Mouse (Mus musculus): ENCODE measurements at regions not wholly inside any gene's neighbourhood (a gene's known extent, or its start where the extent isn't known, plus 50 kb on each side); places are given as distances from the start of the nearest gene placed in this dataset.
"Not testable (repeated sequence)": the region's sequence is repeated elsewhere in the genome, so short reads cannot be mapped to it uniquely, and the experiment has no call there.

- DNase-seq (ENCODE audit: low spot score), result not testable (repeated sequence)
Measured at GRCm38 (mm10) chr4:8462414-8462813, 223.6 kb upstream of the Car8 start.

GRCm38 (mm10) chr4:8454346-8454745, 215.5 kb upstream of the Car8 start:
- DNase-seq (ENCODE audit: low spot score), result no peak

GRCm38 (mm10) chr4:8432393-8432792, 193.6 kb upstream of the Car8 start:
- peak; percentile 15 for DNase-seq (ENCODE audit: low spot score)

GRCm38 (mm10) chr4:8431032-8431332, 192.1 kb upstream of the Car8 start:
- DNase-seq (ENCODE audit: low spot score), result no peak

- DNase-seq (ENCODE audit: low spot score), result no peak
Measured at GRCm38 (mm10) chr4:8430269-8431031, 191.6 kb upstream of the Car8 start.

- no peak for DNase-seq (ENCODE audit: low spot score)
Measured at GRCm38 (mm10) chr4:8429771-8430170, 190.9 kb upstream of the Car8 start.

- no peak for DNase-seq (ENCODE audit: low spot score)
Measured at GRCm38 (mm10) chr4:8428629-8429523, 190.0 kb upstream of the Car8 start.

- no peak for DNase-seq (ENCODE audit: low spot score)
Measured at GRCm38 (mm10) chr4:8427812-8428211, 189.0 kb upstream of the Car8 start.

- peak; percentile 28 for DNase-seq (ENCODE audit: low spot score)
Measured at GRCm38 (mm10) chr4:8423392-8424045, 184.7 kb upstream of the Car8 start.

- DNase-seq (ENCODE audit: low spot score), result no peak
Measured at GRCm38 (mm10) chr4:8421285-8421684, 182.4 kb upstream of the Car8 start.

- no peak for DNase-seq (ENCODE audit: low spot score)
Measured at GRCm38 (mm10) chr4:8418374-8419031, 179.7 kb upstream of the Car8 start.

GRCm38 (mm10) chr4:8417821-8418220, 179.0 kb upstream of the Car8 start:
- DNase-seq (ENCODE audit: low spot score), result no peak

- DNase-seq (ENCODE audit: low spot score), result no peak
Measured at GRCm38 (mm10) chr4:8413307-8413706, 174.5 kb upstream of the Car8 start.

- no peak for DNase-seq (ENCODE audit: low spot score)
Measured at GRCm38 (mm10) chr4:8400069-8400468, 161.2 kb upstream of the Car8 start.

- DNase-seq (ENCODE audit: low spot score), result no peak
Measured at GRCm38 (mm10) chr4:8399430-8399829, 160.6 kb upstream of the Car8 start.

- DNase-seq (ENCODE audit: low spot score), result no peak
Measured at GRCm38 (mm10) chr4:8398969-8399368, 160.1 kb upstream of the Car8 start.

GRCm38 (mm10) chr4:8383162-8383561, 144.3 kb upstream of the Car8 start:
- DNase-seq (ENCODE audit: low spot score), result no peak

GRCm38 (mm10) chr4:8382125-8382417, 143.2 kb upstream of the Car8 start:
- DNase-seq (ENCODE audit: low spot score), result no peak

GRCm38 (mm10) chr4:8381408-8382124, 142.7 kb upstream of the Car8 start:
- no peak for DNase-seq (ENCODE audit: low spot score)

GRCm38 (mm10) chr4:8380711-8381338, 142.0 kb upstream of the Car8 start:
- peak; percentile 74 for DNase-seq (ENCODE audit: low spot score)

All from gastrocnemius, adult 18-20 months (tissue).